Mouse (Mus musculus) olfactory bulb, adult 2 months (tissue): Measurements from ENCODE around the gene Phf24. TPM values are rescaled to one million over a fixed set of nuclear protein-coding genes. Genes with fewer than 3 reads are reported as not detected.
A peak's percentile ranks its signal among the peaks of the same experiment; 100 is the strongest.

Experiments
- H3K27ac ChIP-seq: fragments of 200-500 bp; 2 replicates; pipeline ENCODE4 v1.5.1; 2012; ENCODE audit warnings: low read depth, low read length; ENCODE audit not compliant: insufficient read depth
- H3K4me1 ChIP-seq: fragments of 200-500 bp; 2 replicates; pipeline ENCODE4 v1.6.1; 2012; ENCODE audit warnings: low read length; ENCODE audit not compliant: control insufficient read depth, insufficient read depth
- H3K4me3 ChIP-seq: fragments of 200-500 bp; 2 replicates; pipeline ENCODE4 v1.5.1; 2012; ENCODE audit warnings: mild to moderate bottlenecking, low read depth, low read length, moderate library complexity; ENCODE audit not compliant: insufficient read depth
- CTCF ChIP-seq: fragments of 200-500 bp; IDR thresholded peaks from 2 replicates; pipeline ENCODE4 v1.5.1; 2012; ENCODE audit warnings: low read depth, mild to moderate bottlenecking, low read length, moderate library complexity; ENCODE audit not compliant: insufficient read depth
- POLR2A ChIP-seq: fragments of 200-500 bp; IDR thresholded peaks from 2 replicates; pipeline ENCODE4 v1.6.1; 2012; ENCODE audit warnings: mild to moderate bottlenecking, low read depth, low read length, moderate library complexity; ENCODE audit not compliant: insufficient read depth
- WGBS: fragments of 180-500 bp; shearing (Covaris S2); methylation state at CpG from one replicate; pipeline ENCODE4 v1.1.7; 2018; 5-methylcytosine and 5-hydroxymethylcytosine counted together
- polyA plus RNA-seq: library from polyadenylated mRNA; stranded (reverse); fragments of >200 nt; gene quantifications from 2 replicates; pipeline ENCODE4 v1.2.4, GENCODE M21; 2012; ENCODE audit warnings: low replicate concordance; ENCODE audit not compliant: missing spikeins, insufficient read depth, insufficient read length

Gene Phf24
- polyA plus RNA-seq, 1 experiment, result not detected

DNA sequence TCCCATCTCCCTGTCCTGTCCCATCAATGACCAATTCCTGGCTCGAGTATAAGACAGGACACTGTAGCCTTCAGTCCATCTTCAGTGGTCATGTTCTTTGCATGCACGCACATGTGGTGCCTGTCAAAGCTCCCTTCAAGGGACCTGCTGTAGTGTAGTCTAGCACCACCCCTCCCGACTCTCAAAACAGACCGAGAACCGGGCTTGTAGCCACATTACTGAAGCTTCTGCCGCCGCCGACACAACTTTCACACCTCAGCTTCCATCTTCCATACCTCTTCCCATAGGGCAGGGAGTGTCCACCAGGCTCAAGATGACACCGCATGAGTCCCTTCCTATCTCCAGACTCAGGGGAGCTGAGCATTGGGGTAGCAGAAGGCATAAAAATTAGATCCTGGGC lies 27.7 kb downstream of the Phf24 start:
- H3K27ac ChIP-seq, result no peak overlapping the region

DNA sequence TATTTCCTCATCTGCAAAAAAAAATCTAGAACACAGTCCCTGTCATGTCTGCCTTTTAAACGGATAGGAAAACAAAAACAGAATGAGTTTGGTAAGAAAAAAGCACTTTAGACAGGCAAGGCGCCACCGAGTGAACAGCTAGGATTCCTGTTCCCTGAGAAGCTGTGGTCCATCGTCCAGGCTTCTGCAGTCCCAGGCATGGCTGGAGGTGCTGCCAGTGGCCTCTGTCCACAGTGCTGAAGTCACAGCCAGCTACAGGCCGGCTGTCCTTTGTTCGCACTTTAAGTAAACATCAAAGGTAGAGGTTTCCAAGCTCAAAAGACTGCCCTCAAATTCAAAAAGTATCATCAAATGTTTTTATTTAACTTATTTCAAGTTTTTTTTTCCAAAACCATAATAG lies 28.6 kb downstream of the Phf24 start:
- H3K27ac ChIP-seq, result no peak overlapping the region
- no peak overlapping the region for H3K4me3 ChIP-seq
- 33% methylated on average over 6 of the region's 6 CpGs for WGBS
- H3K4me1 ChIP-seq, result peaks cover 36% of the 10 kb centered on the region
- TF ChIP-seq POLR2A (no peak), CTCF (no peak)

More for the DNA sequence above, 27.7 kb downstream of the Phf24 start:
- TF ChIP-seq CTCF (no peak), POLR2A (no peak)
- Histone ChIP-seq H3K4me1 (peaks cover 36% of the 10 kb centered on the region), H3K4me3 (no peak overlapping the region)
- 79% methylated on average over 9 of the region's 9 CpGs for WGBS

DNA sequence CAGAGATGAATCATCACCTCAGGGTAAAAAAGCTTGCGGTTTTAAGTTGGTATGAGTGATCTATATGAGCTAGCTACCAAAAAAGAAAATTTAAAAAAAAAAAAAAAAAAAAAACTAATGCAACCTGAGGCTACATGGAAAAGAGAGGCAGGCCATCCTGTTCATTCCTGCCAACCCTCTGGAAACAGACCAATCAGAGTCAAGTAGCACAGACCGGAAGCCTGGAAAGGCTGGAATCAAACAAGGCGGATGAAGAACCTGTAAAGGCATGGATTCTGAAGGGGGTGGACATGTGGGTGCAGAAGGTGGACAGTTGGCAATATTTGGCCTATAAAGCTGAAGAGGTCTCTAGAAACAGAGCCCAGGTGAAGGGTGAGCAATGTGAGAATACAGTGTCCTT lies 29.0 kb downstream of the Phf24 start:
- TF ChIP-seq CTCF (no peak), POLR2A (no peak)
- H3K27ac ChIP-seq, result no peak overlapping the region
- WGBS, result 69% methylated on average over 3 of the region's 3 CpGs
- no peak overlapping the region for H3K4me3 ChIP-seq
- H3K4me1 ChIP-seq, result peaks cover 36% of the 10 kb centered on the region

DNA sequence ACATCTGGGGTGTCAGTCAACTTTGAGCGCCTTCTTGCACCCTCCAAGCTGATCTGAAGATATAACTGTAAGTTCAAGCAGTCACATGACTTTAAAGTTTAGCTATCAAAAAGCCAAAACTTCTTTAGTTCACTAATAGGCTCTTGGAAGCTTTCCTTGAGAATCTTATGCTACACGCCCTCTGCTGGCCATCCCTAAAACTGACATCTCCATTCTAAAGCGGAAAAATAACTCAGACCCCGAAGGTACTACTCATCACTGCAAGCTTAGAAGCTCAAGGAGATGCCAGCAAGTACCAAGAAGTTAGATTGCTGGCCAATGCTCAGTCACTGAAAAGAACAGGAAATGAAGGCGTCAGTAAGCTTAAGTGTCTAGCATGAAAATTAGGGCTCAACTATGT lies 29.5 kb downstream of the Phf24 start:
- no peak overlapping the region for H3K4me3 ChIP-seq
- TF ChIP-seq POLR2A (no peak), CTCF (no peak)
- 3% methylated on average over 5 of the region's 5 CpGs for WGBS
- H3K27ac ChIP-seq, result peak overlapping the region; percentile 100
- H3K4me1 ChIP-seq, result peaks cover 33% of the 10 kb centered on the region

DNA sequence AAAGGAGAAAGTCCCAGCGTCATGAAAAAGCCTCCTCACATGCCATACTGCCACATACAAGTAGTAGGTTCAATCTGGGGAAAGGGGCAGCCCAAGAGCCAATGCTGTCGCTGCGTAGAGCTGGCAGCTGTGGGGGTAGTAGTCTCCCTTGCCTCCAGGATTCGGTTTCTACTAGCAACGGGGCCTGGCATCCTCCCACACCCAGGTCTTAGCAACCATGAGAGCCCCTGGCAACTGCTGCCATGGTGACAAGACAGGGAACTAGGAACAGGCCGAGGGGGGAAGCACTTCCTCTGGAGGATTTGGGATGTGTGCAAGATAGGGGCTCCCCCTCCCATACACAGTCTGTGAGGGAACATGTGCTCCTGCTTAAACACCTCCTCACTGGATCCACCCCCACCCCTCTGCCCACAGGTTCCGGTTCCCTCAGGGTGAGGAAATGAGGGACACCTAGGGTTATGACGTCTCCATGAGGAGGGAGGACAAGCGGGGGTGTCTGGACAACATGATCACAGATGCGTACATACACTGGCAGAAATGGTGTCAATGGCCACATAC lies 30.4 kb downstream of the Phf24 start:
- 0 out of 2 replicates have a peak, but pooled peaks have one; percentile 13 for TF ChIP-seq POLR2A
- TF ChIP-seq CTCF, result no peak
- WGBS, result 14% methylated on average over 10 of the region's 10 CpGs
- Histone ChIP-seq H3K4me3 (no peak overlapping the region), H3K4me1 (peaks cover 29% of the 10 kb centered on the region), H3K27ac (peak overlapping the region; percentile 100)

DNA sequence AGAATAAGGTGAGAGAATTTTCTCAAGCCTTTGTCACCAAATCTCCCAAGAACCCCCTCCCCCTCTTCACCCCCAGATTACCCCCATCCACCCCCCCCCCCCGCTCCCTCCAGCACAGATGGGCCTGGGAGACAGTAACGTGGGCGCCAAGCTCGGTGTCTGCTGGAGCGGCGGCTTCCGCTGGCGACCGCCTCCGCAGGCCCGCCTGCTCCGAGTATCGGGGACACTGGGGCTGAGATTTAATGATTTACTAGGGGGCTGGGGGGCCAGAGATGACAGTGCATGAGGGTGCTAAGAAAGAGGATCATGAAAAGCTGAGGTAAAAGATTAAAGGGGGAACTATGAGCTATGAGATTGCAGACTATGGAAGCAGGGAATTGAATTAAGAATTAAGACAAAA lies 32.1 kb downstream of the Phf24 start:
- no peak for TF ChIP-seq POLR2A
- no peak for TF ChIP-seq CTCF
- 35% methylated on average over 13 of the region's 13 CpGs for WGBS
- peak overlapping the region; percentile 97 for H3K27ac ChIP-seq
- no peak overlapping the region for H3K4me3 ChIP-seq
- H3K4me1 ChIP-seq, result peaks cover 34% of the 10 kb centered on the region

DNA sequence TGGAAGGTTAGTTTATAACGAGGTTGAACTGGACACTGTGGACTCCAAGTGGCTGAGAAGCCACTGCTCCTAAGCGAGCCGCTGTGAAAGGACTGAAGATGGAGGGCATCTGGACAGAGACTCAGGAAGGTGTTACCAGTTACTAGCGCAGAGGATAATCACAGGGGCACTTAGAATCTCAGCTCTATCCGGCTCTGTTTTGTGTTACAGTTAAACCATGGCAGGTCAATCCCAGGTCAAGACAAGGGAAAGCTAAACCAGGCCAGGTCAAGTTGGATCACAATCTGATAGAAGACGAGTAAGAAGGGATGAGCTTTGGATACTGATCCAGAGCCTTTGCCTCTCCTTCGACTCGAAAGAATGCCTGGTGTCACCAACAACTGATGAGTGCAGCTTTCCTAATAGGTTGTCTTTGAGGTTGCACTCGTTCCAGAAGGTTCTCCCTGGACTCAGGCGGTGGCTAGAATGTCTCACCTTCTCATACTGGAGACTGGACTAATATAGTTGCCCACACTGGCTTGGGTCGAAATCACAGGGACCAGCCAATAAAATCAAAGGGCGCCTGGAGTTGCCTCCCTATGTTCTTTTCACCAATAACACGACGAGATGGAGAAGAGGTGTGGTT lies 32.7 kb downstream of the Phf24 start:
- Histone ChIP-seq H3K4me3 (peak overlapping the region; percentile 79), H3K4me1 (peaks cover 36% of the 10 kb centered on the region), H3K27ac (peak overlapping the region; percentile 88)
- no peak for TF ChIP-seq POLR2A
- TF ChIP-seq CTCF, result no peak
- 3% methylated on average over 14 of the region's 14 CpGs for WGBS

DNA sequence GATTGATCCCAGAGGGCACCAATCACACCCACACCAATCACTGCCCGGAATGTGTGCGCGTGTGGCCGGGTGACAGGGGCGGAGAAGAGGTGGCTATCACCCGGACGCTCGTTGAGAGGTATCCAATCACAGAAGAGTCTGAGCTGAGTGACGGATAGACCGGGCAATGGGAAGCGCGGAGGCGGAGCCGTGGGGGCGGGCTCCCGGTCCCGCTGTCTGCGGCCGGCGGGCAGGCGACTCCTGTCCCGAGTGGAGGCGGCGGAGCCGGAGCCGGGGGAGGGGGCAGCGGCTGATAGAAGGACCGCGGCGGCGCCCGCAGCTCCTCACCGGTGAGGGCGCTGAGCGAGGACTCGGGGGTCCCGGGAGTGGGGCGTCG lies 33.2 kb downstream of the Phf24 start, which contains the start of gene Dnajb5:
Gene Dnajb5 (plus strand): TSS at position 139 of the 376 bp plus-strand sequence.
- Histone ChIP-seq H3K27ac (peak within 1 kb of the TSS; percentile 96), H3K4me3 (peak within 1 kb of the TSS; percentile 79), H3K4me1 (peaks cover 36% of the 10 kb centered on the region)
- TF ChIP-seq POLR2A (peak; percentile 92), CTCF (no peak)
- 1% methylated on average over 38 of the region's 39 CpGs for WGBS

DNA sequence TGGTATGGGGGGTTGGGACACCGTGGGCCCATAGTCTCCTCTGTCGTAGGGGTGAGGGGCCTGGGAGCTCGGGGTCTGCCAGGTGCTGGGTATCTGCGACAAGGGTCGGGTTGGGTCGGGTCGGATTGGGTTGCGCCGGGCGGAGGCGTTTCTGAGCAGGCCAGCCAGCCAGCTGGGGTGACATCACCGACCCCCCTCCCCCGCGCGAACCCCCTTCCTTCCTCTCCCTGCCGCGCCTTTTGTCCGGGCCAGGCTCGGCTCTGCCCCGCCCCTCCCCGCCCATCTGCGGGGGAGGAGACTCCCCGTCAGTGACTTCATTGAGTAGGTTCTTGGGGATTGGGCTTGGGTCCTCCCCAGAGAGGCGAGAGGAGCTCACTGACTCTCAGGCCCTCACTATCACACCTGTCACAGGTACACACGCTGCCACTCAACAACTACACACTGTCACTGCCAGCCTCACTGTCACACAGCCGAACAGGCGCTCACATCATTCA lies 33.7 kb downstream of the Phf24 start:
- WGBS, result 1% methylated on average over 26 of the region's 27 CpGs
- H3K4me3 ChIP-seq, result peak overlapping the region; percentile 79
- TF ChIP-seq CTCF (no peak), POLR2A (no peak; the same call in 1 of the 2 replicates)
- peaks cover 36% of the 10 kb centered on the region for H3K4me1 ChIP-seq
- H3K27ac ChIP-seq, result peak overlapping the region; percentile 96
